Mouse (Mus musculus): ENCODE data around the gene Grb2.

DNA sequence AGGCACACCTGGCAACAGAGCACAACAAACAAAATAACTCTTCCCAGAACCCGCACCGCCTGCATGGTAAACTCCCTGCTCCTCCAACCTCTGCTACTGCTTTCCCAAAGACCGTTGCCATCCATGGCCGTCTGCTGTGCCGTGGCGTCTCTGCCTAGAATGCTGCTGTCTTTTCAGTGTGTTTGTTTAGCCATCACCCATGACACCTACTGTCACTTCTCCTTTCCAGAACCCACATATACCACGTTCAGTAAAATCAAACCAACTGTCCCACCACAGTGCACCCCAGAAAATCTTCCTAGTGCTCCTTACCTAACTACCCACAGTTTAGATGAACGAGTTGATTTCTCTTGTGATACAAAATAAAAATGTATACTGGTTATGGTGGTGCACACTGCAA is 31.7 kb downstream of the Grb2 start:
- TF ChIP-seq CTCF (IDR thresholded peaks at IDR 0.05; ENCODE audit: low read depth) = no peak
- no peak for TF ChIP-seq EP300 (optimal IDR thresholded peaks at IDR 0.05)
